Mouse (Mus musculus) kidney, adult 2 months (tissue): ENCODE measurements around the gene 4921517D22Rik.

Experiments
- CTCF ChIP-seq: fragments of 200-500 bp; conservative IDR thresholded peaks from 2 replicates; pipeline ENCODE4 v1.5.1; 2011; ENCODE audit warnings: low read depth, mild to moderate bottlenecking, control low read depth, low read length, moderate library complexity, mixed read lengths; ENCODE audit not compliant: insufficient read depth, insufficient read length
- POLR2A ChIP-seq: fragments of 200-500 bp; IDR thresholded peaks from one replicate; pipeline ENCODE4 v1.6.1; 2011; ENCODE audit warnings: low read depth, low read length, control low read depth

- TF ChIP-seq CTCF (no peak), POLR2A (no peak)
These were observed 47.1 kb downstream of the 4921517D22Rik start for GRCm38 (mm10) chr13:59646674-59647244.
